Mouse (Mus musculus): Measurements from ENCODE around the gene Gas2l3.

Gas2l3 gene

DNA sequence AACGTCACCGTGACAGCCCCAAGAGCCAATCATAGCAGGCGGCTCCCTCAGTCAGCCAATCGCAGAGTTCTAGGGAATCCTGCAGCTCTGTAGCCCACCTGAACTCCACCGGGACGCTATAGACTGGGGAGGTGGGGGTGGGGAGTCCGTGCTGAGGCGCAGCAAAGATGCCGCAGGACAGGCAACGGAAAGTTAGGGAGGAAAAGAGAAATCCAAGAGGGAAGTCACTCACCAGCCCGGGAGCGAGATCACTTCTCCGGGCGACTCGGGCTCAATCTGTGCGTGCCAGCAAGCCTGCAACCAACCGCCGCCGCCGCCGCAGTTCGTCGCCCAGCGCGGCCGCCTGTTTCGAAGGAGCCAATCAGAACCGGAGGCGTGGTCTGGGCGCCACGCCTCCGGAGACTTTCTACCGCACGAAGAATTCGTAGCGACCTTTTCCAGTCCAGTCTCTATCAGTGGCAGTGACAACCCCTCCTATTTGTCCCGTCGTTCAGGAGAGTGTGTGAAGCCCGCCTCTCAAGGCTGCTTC is at the start of gene Gas2l3:
Gas2l3 (minus strand) TSS at position 345 of the 529 bp plus-strand sequence.
- DNase-seq = peak; percentile 63

DNA sequence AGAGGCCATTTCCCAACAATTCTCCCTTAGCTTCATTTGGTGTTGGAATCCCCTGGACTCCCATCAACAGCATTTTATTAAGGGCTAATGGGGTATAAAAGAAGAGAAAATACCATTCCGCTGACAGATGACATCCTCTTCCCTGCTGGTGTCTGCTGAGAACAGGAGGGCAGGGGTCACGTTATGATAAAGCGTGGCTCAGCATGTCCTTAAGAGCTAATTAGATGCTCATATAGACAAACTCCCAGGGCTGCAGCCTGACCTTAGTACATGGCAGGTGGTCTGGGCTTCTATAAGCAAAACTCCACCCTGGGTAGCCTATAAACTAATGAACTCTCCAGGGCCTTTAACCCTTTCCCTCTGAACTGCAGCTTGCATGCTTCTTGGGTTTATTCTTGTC is 47.6 kb upstream of the Gas2l3 start:
- no peak for DNase-seq

DNA sequence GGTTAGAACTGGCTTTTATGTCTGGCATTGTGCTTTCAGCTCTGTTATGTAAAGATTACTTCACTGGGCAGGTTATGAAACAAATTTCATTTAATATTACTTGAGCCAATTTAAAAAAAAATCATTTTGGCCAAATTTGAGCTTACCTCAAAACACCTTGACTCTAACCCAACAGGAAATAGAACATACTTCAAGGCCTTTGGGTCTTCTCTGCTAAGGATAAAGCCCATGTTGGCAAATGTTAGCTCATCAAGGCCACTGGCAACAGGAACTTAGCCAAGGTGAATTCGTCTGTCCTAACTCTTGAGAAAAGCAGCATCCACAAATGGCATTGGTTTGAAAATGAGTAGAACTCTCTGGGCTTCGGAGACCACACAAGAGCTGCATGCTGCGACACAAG is 46.5 kb upstream of the Gas2l3 start:
- DNase-seq = no peak

GRCm38 (mm10) chr10:89489459-89489858 is 45.7 kb upstream of the Gas2l3 start:
- no peak for DNase-seq

GRCm38 (mm10) chr10:89486995-89487742 is 43.4 kb upstream of the Gas2l3 start:
- no peak for DNase-seq

- no peak for DNase-seq
Measured at GRCm38 (mm10) chr10:89484907-89485306, 41.1 kb upstream of the Gas2l3 start.

DNA sequence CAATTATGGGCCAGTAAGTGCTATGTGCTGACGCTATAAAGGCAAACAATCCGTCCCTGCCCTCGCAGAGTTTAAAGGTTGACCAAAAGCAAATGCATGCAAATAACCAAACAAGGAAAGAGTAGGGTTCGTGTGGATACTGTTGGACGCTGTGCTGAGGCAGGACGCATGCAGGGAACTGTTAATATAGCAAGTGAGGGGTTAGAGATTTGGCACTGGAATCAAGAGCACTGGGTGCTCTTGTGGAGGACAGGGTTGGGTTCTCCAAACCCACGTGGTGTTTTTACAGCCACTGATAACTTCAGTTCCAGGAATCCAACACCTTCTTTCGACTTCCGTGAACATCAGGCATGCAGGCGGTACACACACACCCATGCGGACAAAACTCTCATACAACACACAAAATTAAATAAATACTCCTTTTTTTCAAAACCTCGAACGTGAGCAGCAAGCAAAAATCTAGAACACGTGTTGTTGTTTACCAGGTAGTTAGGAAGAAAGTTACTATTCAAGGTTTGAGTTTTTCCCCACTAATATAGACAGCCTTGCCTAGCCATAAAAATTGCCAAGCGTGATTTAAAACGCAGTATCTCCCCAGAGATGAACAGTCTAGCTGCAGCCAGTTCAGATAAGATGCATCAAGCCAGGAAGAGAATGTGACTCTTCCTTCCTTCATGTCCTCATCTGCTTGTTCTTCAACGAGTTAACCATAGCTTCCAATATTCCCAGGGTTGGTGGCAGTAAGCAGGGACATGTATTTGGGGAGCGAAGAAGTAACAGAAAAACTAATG is 40.2 kb upstream of the Gas2l3 start:
- no peak for DNase-seq

DNA sequence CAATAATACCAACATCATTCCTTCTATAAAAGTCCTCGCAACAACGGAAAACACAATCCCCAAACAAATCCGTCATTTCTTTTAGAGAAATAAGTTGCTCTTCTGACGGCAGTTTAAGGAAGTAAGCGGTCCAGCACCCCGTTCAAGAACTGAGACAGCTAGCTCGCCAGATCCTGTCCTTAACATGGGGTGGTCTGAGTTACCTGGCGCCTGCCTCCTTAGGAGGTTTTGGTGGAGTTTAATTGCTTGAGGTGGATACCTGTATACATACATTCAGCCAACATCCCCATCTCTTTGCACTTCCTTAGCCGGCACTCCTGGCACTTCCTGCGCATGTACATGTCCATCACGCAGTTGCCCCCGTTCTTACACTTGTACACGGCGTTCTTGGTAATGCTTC is 39.3 kb upstream of the Gas2l3 start:
- no peak for DNase-seq

- DNase-seq = no peak
Measured at GRCm38 (mm10) chr10:89482142-89482681, 38.4 kb upstream of the Gas2l3 start.

- no peak for DNase-seq
Measured at GRCm38 (mm10) chr10:89481638-89482037, 37.9 kb upstream of the Gas2l3 start.

- DNase-seq = no peak
Measured at GRCm38 (mm10) chr10:89478766-89479165, 35.0 kb upstream of the Gas2l3 start.

DNA sequence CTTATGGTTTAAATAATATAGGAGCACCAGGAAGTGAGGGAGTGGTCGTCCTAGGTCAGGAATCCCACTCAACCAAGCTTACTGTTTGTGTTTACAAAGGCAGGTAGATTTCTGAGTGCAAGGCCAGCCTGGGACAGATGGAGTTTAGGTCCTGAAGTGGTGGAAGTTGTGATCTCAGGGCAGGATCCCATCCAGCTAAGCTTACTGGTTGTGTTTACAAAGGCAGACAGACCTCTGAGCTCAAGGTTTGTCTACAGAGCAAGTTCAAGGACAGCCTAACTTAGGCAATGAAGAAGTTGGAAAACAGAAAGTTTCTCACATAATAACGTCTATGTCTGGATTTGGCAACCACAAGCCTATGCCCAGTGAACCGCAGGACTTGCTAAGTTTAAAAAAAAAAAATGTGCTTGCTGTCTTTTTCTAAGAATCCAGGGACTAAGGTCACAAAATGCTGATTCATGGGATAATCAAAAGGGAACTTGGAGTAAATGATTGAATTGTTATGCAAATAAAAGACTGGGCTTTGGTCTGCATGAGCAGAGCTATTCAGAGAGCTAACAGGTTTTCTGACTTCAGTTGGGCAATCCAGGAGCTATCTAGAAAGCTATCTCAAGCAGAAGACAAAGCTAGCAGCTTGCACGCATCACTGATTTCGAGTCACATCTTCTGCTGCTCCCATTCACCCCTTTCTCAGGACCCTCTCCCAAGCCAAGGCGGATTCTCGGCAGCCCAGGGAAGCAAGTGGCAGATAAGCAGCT is 27.0 kb upstream of the Gas2l3 start:
- no peak for DNase-seq

DNA sequence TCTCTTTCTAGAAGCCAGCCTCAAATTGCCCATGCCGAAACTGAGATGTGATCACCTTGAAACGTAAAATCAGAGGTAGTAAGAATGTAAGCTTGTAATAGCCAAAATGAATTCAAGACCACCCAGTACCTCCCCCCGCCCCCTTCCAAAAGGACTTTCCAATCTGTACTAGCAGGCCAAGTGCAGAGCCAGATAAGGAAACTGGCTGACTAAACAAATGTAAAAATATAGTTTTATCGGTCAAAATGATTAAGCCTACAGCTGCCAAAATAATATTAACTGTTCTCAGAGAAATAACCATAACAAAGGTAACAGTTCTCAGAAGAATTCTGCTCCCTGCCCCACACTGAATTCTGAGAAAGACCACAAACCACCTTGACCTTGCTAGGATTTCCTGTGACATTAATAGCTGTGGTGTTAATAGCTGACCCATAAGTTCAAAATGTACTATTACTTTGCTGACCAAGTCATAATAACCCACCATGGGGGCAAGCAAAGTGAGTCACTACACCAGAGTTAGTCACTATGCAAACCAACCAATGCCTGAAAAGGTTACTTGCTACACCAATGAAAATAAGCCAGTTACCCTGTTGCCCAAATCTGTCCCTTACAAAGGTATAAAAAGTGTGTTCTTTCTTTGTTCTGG is 21.1 kb upstream of the Gas2l3 start:
- no peak for DNase-seq

DNA sequence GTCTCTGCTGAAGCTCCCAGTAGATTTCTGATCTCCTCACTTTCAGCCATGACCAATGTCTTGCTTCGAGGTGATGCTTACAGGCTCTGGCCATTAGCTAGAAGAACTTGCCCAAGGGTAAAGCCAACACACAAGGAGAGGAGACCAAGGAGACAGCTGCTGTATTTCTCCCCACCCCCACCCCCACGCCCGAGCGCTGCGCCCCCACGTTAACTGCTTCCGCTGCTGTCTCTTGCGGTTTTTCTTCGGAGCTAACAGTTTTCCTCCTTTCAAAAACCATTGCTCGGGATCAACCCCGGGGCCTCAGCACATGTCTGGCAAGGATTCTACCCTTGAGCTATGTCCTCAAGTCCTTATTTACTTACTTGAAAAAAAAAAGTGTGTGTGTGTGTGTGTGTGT is 19.1 kb upstream of the Gas2l3 start:
- no peak for DNase-seq

GRCm38 (mm10) chr10:89461856-89462507 is 18.2 kb upstream of the Gas2l3 start:
- peak; percentile 36 for DNase-seq

DNA sequence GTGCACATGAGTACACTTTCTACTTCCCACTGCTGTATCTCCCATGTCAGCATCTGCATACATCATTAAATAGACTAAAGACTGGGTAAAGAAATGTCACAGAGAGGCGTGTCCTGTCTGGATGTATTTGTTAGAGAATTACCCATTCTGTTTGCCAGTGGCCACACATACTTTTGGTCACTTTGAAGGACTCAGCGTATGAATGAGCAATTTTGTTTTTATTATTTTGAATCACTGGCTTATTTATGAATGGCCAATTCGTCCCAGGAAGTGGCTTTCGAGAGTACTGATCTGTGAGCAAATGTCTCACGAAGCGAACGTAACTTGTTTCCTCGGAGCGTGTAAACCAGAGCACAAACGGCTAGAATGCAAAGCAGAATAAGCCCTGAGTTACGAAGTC is 17.2 kb upstream of the Gas2l3 start:
- no peak for DNase-seq

GRCm38 (mm10) chr10:89458770-89459169 is 15.0 kb upstream of the Gas2l3 start:
- no peak for DNase-seq

DNA sequence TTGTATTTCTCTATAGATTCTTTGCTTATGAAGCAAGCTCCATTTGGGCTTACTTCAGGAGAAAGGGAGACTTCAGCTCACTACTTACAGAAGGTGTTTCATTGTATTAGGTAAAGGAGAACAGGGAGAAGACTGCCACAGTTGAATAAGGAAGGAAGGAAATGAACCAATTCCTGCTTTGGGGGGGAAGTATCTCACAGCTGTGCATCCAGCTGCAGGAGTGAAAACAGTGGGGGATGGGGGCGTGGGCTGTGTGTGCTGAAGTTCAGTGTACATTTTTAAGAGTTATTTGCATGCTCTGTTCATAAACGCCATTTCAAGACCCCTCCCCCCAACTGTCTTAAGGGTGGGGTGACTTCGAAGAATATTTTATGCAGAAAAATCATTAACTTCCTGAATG is 10.0 kb upstream of the Gas2l3 start:
- no peak for DNase-seq

- DNase-seq = no peak
Measured at GRCm38 (mm10) chr10:89453068-89453641, 9.4 kb upstream of the Gas2l3 start.

DNA sequence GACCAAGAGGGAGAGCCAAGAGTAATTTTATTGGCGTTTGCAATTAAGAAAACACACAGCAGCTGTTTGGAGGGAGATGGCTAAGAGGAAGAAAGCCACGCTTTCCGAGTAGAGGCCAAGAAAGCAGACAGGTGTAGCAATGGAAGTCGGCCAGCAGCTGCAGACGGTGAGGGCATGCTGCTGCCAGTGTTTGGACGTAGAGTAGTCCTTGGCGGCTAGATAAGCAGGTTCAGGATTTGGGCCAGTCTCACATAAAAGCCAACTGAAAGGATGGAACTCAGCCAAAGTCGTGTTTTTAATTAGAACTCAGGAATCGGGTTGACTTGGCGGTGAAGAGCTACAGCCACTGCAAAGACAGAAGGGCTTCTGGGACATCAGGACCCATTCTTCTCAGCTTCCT is 6.6 kb upstream of the Gas2l3 start:
- DNase-seq = peak; percentile 8

- no peak for DNase-seq
Measured at GRCm38 (mm10) chr10:89444381-89444780, 614 bp upstream of the Gas2l3 start.
